Mouse (Mus musculus): ENCODE measurements around the gene Fbxo47.

DNA sequence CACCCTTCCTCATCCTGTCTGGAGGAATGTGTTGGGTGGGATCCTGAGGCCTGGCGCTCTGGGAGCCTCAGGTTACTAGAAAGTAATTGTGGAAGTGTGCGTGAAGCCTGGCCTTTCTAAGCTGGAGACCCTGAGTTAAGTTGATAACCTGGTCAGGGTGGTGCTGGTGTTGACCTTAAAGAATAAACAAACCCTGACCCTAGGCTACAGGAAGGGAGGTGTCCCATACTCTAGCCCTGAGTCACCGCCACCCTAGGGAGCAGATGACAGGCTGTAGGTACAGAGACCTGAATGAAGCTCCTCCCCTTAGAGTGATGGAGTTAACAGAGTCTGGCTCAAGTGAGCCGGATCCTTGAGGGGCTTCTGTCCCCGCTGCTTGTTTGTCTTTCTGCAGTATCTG is 80.1 kb downstream of the Fbxo47 start:
- TF ChIP-seq USF2 (IDR thresholded peaks at IDR 0.05; ENCODE audit: borderline replicate concordance in 1 of 2, insufficient read depth in 1 of 2, low read depth in 1 of 2, low read length in 2 of 2) (no peak), CTCF (IDR thresholded peaks at IDR 0.05 in 2 of 3, conservative IDR thresholded peaks at IDR 0.05 in 1 of 3; ENCODE audit: control insufficient read depth in 1 of 3, insufficient read depth in 1 of 3, low read depth in 2 of 3, low read length in 3 of 3, poor library complexity in 1 of 3, severe bottlenecking in 1 of 3) (no peak), POLR2A (IDR thresholded peaks at IDR 0.05; ENCODE audit: control insufficient read depth in 1 of 2, insufficient read depth in 1 of 2, low read depth in 1 of 2, low read length in 2 of 2, poor library complexity in 1 of 2) (no peak), CHD1 (IDR thresholded peaks at IDR 0.05; ENCODE audit: low read depth, low read length) (no peak), UBTF (IDR thresholded peaks at IDR 0.05; ENCODE audit: borderline replicate concordance, insufficient read depth, low read depth, low read length) (no peak), ZMIZ1 (IDR thresholded peaks at IDR 0.05; ENCODE audit: low read depth, low read length) (no peak), RAD21 (IDR thresholded peaks at IDR 0.05; ENCODE audit: low read depth, low read length) (no peak), POLR2AphosphoS5 (IDR thresholded peaks at IDR 0.05; ENCODE audit: borderline replicate concordance, low read depth, low read length) (no peak)

All from MEL (cell line).